Mouse (Mus musculus): ENCODE measurements at regions not wholly inside any gene's neighbourhood (a gene's known extent, or its start where the extent isn't known, plus 50 kb on each side); places are given as distances from the start of the nearest gene placed in this dataset.

DNA sequence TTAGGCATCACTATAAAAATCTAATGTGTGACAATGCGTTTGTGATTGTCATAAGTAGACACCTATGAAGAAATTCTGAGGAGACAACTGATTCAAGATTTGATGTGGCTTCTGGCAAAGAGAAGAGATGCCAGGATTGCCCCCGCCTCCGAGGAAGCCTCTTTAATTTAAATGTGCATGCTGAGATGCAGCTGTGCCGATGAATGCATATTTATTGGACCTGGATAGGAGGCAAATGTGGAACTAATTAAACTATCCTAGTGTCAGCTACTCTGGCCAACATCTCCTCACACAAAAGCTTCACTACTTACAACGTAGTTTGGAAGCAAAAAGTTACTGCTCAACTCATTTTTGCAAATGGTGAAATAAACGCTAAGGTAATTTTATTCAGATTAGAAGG, 173.4 kb upstream of the Dph6 start:
- no peak for DNase-seq (ENCODE audit: low spot score in 2 of 2)

- no peak for DNase-seq (ENCODE audit: low spot score in 2 of 2)
Observed at GRCm38 (mm10) chr2:114835694-114836093, 180.9 kb upstream of the Dph6 start.

GRCm38 (mm10) chr2:114843696-114844388, 189.1 kb upstream of the Dph6 start:
- no peak for DNase-seq (ENCODE audit: low spot score in 2 of 2)

- no peak for DNase-seq (ENCODE audit: low spot score in 2 of 2)
Observed at GRCm38 (mm10) chr2:114844389-114844771, 189.6 kb upstream of the Dph6 start.

DNA sequence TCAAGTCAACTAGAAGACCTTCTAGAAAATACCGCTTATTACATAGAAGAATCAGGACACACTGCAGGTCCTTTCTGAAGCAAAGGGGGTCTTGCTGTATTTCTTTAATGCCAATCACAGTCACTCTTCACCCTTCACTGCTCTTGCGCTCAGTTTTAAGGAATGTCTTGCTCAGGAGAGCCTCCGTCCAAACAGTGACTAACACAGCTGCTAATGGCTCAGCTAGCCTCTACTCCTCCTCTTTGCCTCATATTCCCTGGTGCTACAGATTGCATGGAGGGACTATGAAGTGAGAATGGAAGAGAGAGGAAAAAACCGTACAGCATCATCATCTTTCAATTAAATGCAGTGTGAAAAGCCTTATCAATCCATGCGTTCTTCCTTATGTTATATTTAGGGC, 193.7 kb upstream of the Dph6 start:
- DNase-seq (ENCODE audit: low spot score in 2 of 2), result no peak

DNA sequence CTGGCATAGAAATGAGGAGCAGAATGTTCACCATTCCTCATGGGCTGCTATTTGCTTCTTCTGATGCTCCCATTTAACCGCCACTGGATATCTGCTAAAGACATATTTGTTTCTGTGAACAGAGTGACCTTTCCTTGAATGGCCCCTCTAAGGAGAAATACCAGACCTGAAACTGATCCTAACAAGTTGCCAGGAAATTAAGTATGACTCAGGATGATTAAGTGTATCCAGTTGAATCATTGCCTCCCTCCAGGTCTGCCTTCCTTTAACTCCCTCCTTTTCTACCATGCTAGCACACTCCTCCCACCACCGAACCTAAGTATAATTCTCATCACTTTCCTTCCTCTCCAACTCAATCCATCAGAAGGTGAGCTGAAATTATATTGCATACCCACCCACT, 194.2 kb upstream of the Dph6 start:
- no peak for DNase-seq (ENCODE audit: low spot score in 2 of 2)

GRCm38 (mm10) chr2:114853715-114854530, 199.2 kb upstream of the Dph6 start:
- DNase-seq (ENCODE audit: low spot score in 2 of 2), result peak; percentile 23 to 74

GRCm38 (mm10) chr2:114872272-114872671, 217.5 kb upstream of the Dph6 start:
- no peak for DNase-seq (ENCODE audit: low spot score in 2 of 2)

DNA sequence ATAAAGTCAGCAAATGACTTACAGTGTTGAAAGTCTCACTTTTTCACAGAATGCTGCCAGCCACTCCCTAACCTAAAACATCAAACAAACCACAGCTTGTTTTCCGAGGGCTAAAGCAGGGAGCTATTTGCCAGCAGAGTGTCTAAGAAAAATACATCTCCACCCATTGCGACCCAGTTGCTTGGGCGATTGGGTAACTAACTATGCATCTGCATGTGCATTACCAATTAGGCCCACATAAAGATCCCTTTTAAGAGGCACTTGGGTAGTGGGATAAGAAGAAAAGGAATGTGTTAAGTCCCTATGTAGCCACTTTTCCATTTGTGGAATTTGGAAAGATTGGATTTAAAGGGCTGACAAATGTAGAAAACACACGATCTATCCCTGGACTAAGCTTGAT, 218.3 kb upstream of the Dph6 start:
- no peak for DNase-seq (ENCODE audit: low spot score in 2 of 2)

DNA sequence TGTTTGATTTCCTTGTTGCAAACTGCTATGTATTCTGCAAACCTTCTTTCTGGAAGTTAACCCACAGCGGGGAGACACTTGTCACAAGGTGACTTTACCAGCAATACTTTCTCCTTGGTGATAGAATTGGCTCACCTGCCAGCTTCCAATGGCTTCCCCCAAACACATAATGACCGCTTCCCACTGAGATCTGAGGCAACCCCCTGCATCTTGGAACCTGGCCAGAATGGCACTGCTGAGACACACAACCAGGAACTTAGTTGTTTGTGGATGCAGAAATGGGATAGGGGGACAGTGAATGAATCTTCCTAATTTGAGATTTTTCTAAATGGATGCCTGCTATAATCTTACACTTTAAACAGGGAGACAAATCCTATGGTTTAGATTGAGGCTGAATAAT, 224.3 kb upstream of the Dph6 start:
- DNase-seq (ENCODE audit: low spot score in 2 of 2), result no peak

GRCm38 (mm10) chr2:114879784-114880183, 225.0 kb upstream of the Dph6 start:
- no peak for DNase-seq (ENCODE audit: low spot score in 2 of 2)

GRCm38 (mm10) chr2:114885734-114886260, 231.0 kb upstream of the Dph6 start:
- DNase-seq (ENCODE audit: low spot score in 2 of 2), result no peak

- DNase-seq (ENCODE audit: low spot score in 2 of 2), result no peak
Observed at GRCm38 (mm10) chr2:114898812-114899211, 244.0 kb upstream of the Dph6 start.

GRCm38 (mm10) chr2:114911845-114912500, 257.2 kb upstream of the Dph6 start:
- DNase-seq (ENCODE audit: low spot score in 2 of 2), result no peak

GRCm38 (mm10) chr2:114915025-114915690, 260.4 kb upstream of the Dph6 start:
- DNase-seq (ENCODE audit: low spot score in 2 of 2), result no peak

DNA sequence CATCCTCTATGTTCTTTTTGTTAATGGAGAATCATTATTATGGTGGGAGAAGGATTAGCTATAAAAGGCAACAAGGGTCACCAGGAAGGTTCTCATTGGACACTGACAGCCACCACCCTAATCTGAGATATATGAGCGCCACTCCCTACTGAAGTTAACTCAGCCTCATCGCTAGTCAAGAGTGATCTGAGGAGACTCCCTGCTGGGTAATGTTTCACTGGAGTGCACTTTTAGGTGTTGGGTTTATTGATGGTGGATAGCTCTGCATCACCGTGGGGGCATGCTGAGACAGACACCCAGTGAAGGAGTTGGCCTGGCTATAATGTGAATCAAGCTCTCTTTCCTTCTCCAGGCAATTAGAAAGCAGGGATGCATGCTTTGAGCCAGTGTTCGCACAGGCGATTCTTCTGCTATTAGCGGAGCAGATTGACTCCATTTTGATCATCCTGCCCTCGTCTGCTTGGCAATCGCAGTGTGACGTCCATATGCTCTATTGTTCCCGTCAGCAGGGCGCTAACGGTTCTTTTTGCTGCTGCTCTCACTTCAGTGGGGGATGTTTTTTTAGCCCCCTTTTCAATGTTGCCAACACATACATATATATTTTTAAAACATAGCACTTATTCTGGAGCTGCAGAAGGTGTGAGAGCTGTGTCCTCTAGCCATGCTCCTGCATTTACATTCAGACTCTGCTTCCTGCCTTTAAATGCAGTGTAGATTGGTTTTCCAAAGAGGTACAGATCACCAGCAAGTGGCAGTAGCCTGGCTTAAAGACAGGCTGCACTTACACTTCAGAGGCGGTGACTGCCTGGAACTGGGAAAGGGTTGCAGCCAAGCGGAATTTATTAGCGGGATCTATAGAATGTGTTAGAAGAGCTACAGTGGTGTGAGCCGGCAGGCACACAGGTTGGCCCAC, 263.9 kb upstream of the Dph6 start:
- DNase-seq (ENCODE audit: low spot score in 2 of 2), result no peak

- DNase-seq (ENCODE audit: low spot score in 2 of 2), result no peak
Observed at GRCm38 (mm10) chr2:114923911-114924310, 269.1 kb upstream of the Dph6 start.

DNA sequence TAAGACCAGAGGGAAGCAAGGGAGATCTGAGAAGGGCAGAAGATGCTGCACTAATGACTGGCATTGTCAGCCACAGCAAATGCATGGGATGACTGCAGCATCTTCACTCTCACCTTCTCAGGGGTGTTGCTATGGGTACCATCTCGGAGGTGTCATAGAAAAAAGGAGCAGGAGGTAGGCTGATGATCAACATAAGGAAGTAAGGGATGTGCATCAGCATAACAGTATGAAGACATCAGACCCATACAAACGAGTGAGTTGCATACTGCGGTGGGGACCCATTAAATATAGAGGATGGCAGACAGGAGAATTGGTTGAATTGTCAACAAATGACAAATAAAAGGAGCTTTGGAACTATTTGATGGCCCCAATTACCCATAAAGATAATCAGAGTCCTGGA, 280.7 kb upstream of the Dph6 start:
- DNase-seq (ENCODE audit: low spot score in 2 of 2), result no peak

DNA sequence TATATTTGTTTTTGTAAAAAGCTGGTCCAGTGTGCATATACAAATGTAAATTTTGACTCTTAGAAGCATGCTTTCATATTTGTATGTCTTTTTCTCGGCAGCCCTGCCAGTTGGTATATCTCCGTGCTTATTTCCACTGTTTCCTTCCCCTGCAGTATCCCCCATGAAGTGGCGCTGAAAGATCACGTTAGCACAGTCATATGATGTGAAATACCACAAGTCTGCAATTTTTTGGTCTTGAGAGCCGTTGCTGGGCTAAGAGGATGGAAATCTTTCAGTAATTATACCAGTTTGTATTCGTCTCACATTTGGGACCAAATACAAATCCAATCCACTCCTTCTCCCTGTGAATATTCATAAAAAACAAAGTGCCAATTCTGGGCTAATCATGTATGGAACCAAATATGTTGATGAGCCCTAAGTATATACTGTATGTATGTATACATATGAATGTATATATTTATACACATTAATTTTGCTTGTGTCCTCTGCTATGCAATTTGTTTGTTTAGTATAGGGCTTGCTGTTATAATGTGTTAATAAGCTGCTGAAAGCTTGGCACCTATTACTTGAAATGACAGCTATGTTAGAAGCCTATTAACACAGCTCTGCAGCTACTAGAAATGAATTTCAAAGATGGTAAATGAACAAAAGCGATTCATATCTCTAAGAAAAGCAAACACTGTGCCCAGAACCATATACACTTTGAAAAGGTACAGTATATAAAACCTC, 283.8 kb upstream of the Dph6 start:
- no peak for DNase-seq (ENCODE audit: low spot score in 2 of 2)

- DNase-seq (ENCODE audit: low spot score in 2 of 2), result no peak
Observed at GRCm38 (mm10) chr2:114966111-114966510, 311.3 kb upstream of the Dph6 start.

Data from left cerebral cortex, adult 8-10 months (tissue).